Mouse (Mus musculus): ENCODE data around the gene Olfr582. TPM values are rescaled to one million over a fixed set of nuclear protein-coding genes. Genes with fewer than 3 reads are reported as not detected.

The Olfr582 gene
- not detected for total RNA-seq (2021)

DNA sequence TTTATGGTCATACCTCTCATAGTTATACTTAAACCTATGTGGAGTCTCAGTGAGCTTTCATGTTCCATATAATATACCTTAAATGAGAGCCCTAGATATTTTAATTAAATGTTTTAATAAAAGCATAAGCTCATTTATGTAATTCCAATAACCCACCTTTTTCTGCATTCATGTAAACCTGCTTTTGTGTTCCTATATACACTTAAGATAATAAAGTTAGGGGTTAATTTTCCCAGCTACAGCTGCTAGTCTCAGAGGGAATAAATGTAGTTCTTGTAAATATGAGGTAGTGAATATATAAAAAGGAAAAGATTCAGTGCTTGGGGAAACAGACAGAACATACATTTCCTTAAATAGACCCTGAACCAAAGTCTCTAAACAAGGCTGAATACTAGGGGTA is at the start of gene Olfr582:
Olfr582 (plus strand) TSS at position 301 of the 400 bp plus-strand sequence.
- intact Hi-C loops (cut with DNase I), result no loop called here
- DNase-seq (ENCODE audit: low spot score in 2 of 2), result no peak

DNA sequence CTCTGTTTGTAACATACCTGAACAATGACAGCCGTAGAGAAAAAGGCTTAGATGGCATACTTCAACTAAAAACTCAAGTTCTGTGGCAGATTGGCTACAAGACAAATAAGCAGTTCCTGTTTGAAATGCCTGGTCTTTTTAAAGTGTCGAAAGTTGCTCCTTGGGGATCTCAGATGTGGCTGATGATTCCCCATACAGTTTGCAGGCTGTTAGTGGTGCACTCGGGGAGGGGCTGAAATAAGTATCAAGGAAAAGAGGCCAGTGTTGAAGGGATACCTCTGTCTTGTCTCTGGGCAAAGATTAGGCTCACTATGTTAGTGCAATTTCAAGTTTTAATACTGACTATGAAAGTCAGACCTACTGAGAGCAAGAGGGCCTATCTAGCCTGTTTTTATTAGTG is 48.6 kb upstream of the Olfr582 start, which contains the start of gene Olfr578:
Olfr578 (minus strand) TSS at position 101 of the 400 bp plus-strand sequence.
- no peak for DNase-seq (ENCODE audit: low spot score in 2 of 2)
- intact Hi-C loops (cut with DNase I), result no loop called here

GRCm38 (mm10) chr7:103051000-103051399 is 13.2 kb downstream of the Olfr582 start, which contains the start of gene Olfr583:
TSS of gene Olfr583 (plus strand) at chr7:103051300.
- intact Hi-C loops (cut with DNase I), result no loop called here
- DNase-seq (ENCODE audit: low spot score in 2 of 2), result no peak

DNA sequence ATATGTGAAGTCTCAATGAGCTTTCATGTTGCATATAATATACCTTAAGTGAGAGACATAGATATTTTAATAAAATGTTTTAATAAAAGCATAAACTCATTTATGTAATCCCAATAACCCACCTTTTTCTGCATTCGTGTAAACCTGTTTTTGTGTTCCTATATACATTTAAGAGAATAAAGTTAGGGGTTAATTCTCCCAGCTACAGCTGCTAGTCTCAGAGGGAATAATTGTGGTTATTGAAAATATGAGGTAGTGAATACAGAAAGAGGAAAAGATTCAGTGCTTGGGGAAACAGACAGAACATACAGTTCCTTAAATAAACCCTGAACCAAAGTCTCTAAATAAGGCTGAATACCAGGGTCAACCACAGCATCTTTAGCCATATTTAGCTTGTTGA is 43.8 kb downstream of the Olfr582 start, which contains the start of gene Olfr584:
Olfr584 (plus strand) TSS at position 301 of the 400 bp plus-strand sequence.
- intact Hi-C loops (cut with DNase I), result no loop called here

More for the DNA sequence above, 43.8 kb downstream of the Olfr582 start, which contains the start of gene Olfr584:
- no peak for DNase-seq (ENCODE audit: low spot score in 2 of 2)

Other genes starting within 250 kb of the Olfr582 start
- gene Olfr564, start 234.5 kb upstream of the Olfr582 start, total RNA-seq (2021), result not detected
- not detected for gene Olfr566, start 179.3 kb upstream of the Olfr582 start, total RNA-seq (2021)
- not detected for gene Olfr568, start 160.9 kb upstream of the Olfr582 start, total RNA-seq (2021)
- gene Olfr569, start 147.1 kb upstream of the Olfr582 start, total RNA-seq (2021), result not detected
- not detected for gene Olfr570, start 143.4 kb upstream of the Olfr582 start, total RNA-seq (2021)
- not detected for gene Olfr571, start 120.5 kb upstream of the Olfr582 start, total RNA-seq (2021)
- not detected for gene Olfr572, start 113.6 kb upstream of the Olfr582 start, total RNA-seq (2021)
- gene Olfr573-ps1, start 95.4 kb upstream of the Olfr582 start, total RNA-seq (2021), result not detected
- gene Olfr574, start 89.6 kb upstream of the Olfr582 start, total RNA-seq (2021), result not detected
- gene Olfr575, start 79.2 kb upstream of the Olfr582 start, total RNA-seq (2021), result not detected
- gene Olfr576, start 75.4 kb upstream of the Olfr582 start, total RNA-seq (2021), result not detected
- gene Olfr577, start 62.1 kb upstream of the Olfr582 start, total RNA-seq (2021), result not detected
- gene Olfr578, start 48.7 kb upstream of the Olfr582 start, total RNA-seq (2021), result not detected
- gene Olfr583, start 13.3 kb downstream of the Olfr582 start, total RNA-seq (2021), result not detected
- not detected for gene Olfr584, start 43.9 kb downstream of the Olfr582 start, total RNA-seq (2021)
- gene Olfr585, start 59.7 kb downstream of the Olfr582 start, total RNA-seq (2021), result not detected
- gene Olfr586, start 87.6 kb downstream of the Olfr582 start, total RNA-seq (2021), result not detected
- not detected for gene Olfr588-ps1, start 102.9 kb downstream of the Olfr582 start, total RNA-seq (2021)
- gene Olfr589, start 118.3 kb downstream of the Olfr582 start, total RNA-seq (2021), result not detected
- not detected for gene Olfr591, start 140.3 kb downstream of the Olfr582 start, total RNA-seq (2021)
- gene Olfr592, start 146.8 kb downstream of the Olfr582 start, total RNA-seq (2021), result not detected
- gene Olfr593, start 173.8 kb downstream of the Olfr582 start, total RNA-seq (2021), result not detected
- gene Olfr594, start 179.0 kb downstream of the Olfr582 start, total RNA-seq (2021), result not detected
- not detected for gene Usp17ld, start 214.5 kb downstream of the Olfr582 start, total RNA-seq (2021)